Mouse (Mus musculus): ENCODE measurements around the gene Nt5m. TPM values are rescaled to one million over a fixed set of nuclear protein-coding genes. Genes with fewer than 3 reads are reported as not detected.

Nt5m gene
- polyA plus RNA-seq, 1 experiment, result 19.4 TPM

DNA sequence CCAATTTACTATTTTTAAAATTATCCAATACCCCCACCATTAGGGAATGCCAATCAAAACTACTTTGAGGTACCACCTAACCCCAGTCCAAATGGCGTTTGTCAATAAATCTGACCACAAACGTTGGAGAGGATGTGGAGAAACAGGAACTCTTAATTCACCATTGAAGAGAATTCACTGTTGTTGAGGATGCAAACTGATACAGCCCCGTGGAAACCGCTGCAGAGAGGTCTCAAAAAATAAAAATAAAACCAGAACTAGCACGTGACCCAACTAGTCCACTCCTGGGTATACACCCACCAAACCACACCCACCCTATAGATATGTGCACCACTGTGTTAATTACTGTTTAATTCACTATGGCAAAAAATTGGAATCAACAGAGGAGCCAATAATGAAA lies 81.1 kb downstream of the Nt5m start:
- no peak overlapping the region for H3K4me3 ChIP-seq (ENCODE audit: insufficient read depth, poor library complexity, severe bottlenecking)
- TF ChIP-seq CEBPB (IDR thresholded peaks at IDR 0.05; ENCODE audit: low read depth) (no peak), CTCF (IDR thresholded peaks at IDR 0.05; ENCODE audit: control insufficient read depth, insufficient read depth, insufficient read length) (no peak), MYOG (IDR thresholded peaks at IDR 0.05; ENCODE audit: control insufficient read depth, extremely low read depth, insufficient read length) (no peak), USF1 (IDR thresholded peaks at IDR 0.05; ENCODE audit: low read depth) (no peak), FOSL1 (IDR thresholded peaks at IDR 0.05; ENCODE audit: insufficient read depth, low read length, poor library complexity, severe bottlenecking) (no peak), MAX (IDR thresholded peaks at IDR 0.05) (no peak), MYOD1 (IDR thresholded peaks at IDR 0.05; ENCODE audit: control insufficient read depth, insufficient read length, low read depth) (no peak)
- H3K36me3 ChIP-seq (ENCODE audit: control insufficient read depth, insufficient read depth), result no peaks in the 10 kb centered on the region
- H3K79me3 ChIP-seq (ENCODE audit: low read depth), result no peaks in the 10 kb centered on the region
- H3K27me3 ChIP-seq (ENCODE audit: control insufficient read depth, insufficient read depth, insufficient read length), result peaks cover 14% of the 10 kb centered on the region
- no peaks in the 10 kb centered on the region for H3K79me2 ChIP-seq (ENCODE audit: control insufficient read depth, insufficient read depth)
- no peak overlapping the region for H3ac ChIP-seq (ENCODE audit: control insufficient read depth, insufficient read length, low read depth)

DNA sequence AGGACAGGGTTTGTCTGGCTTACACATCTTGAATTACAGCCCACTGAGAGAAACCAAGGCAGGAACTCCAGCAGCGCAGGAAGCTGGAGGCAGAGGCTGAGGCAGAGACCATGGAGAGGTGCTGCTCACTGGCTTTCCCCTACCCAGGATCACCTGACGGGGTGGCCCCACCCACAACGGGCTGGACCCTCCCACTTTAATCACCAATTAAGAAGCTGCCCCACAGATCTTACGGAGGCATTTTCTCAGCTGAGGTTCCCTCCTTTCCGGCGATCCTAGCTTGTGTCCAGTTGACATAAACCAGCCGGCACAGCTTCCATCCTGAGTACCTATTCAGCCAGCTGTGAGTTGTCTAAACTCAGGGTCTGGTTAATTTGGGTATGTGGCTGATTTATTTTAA lies 82.0 kb downstream of the Nt5m start:
- Histone ChIP-seq H3K27me3 (ENCODE audit: control insufficient read depth, insufficient read depth, insufficient read length) (peaks cover 13% of the 10 kb centered on the region), H3K36me3 (ENCODE audit: control insufficient read depth, insufficient read depth) (no peaks in the 10 kb centered on the region), H3K79me3 (ENCODE audit: low read depth) (no peaks in the 10 kb centered on the region), H3K79me2 (ENCODE audit: control insufficient read depth, insufficient read depth) (no peaks in the 10 kb centered on the region), H3ac (ENCODE audit: control insufficient read depth, insufficient read length, low read depth) (no peak overlapping the region), H3K4me3 (ENCODE audit: insufficient read depth, poor library complexity, severe bottlenecking) (no peak overlapping the region)
- TF ChIP-seq MAX (IDR thresholded peaks at IDR 0.05) (no peak), USF1 (IDR thresholded peaks at IDR 0.05; ENCODE audit: low read depth) (no peak), CEBPB (IDR thresholded peaks at IDR 0.05; ENCODE audit: low read depth) (no peak), MYOG (IDR thresholded peaks at IDR 0.05; ENCODE audit: control insufficient read depth, extremely low read depth, insufficient read length) (no peak), FOSL1 (IDR thresholded peaks at IDR 0.05; ENCODE audit: insufficient read depth, low read length, poor library complexity, severe bottlenecking) (no peak), MYOD1 (IDR thresholded peaks at IDR 0.05; ENCODE audit: control insufficient read depth, insufficient read length, low read depth) (no peak), CTCF (IDR thresholded peaks at IDR 0.05; ENCODE audit: control insufficient read depth, insufficient read depth, insufficient read length) (no peak)

DNA sequence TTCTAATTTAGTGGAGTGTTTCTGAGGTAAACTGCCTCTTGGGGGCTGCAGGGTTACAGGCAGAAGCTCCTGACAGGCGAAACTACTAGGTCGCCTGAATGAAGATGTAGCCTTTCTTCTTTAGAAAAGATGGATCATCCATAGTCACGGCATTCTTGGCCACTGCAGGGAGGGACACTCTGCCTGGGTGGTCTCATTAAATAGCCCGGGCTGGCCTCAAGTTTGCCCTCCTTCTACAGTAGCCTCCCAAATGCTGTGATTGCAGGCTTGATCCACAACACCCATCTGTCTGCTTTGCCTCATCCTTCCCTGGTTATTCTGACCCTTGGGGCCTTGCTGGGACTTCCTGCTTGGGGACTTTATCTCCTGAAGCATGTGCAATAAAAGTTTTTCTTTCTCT lies 90.8 kb downstream of the Nt5m start:
- Histone ChIP-seq H3K79me2 (ENCODE audit: control insufficient read depth, insufficient read depth) (no peaks in the 10 kb centered on the region), H3ac (ENCODE audit: control insufficient read depth, insufficient read length, low read depth) (no peak overlapping the region), H3K4me3 (ENCODE audit: insufficient read depth, poor library complexity, severe bottlenecking) (no peak overlapping the region), H3K27me3 (ENCODE audit: control insufficient read depth, insufficient read depth, insufficient read length) (peaks cover 53% of the 10 kb centered on the region), H3K79me3 (ENCODE audit: low read depth) (no peaks in the 10 kb centered on the region), H3K36me3 (ENCODE audit: control insufficient read depth, insufficient read depth) (no peaks in the 10 kb centered on the region)
- TF ChIP-seq MYOD1 (IDR thresholded peaks at IDR 0.05; ENCODE audit: control insufficient read depth, insufficient read length, low read depth), result no peak
- no peak for TF ChIP-seq CTCF (IDR thresholded peaks at IDR 0.05; ENCODE audit: control insufficient read depth, insufficient read depth, insufficient read length)
- no peak for TF ChIP-seq MYOG (IDR thresholded peaks at IDR 0.05; ENCODE audit: control insufficient read depth, extremely low read depth, insufficient read length)
- TF ChIP-seq USF1 (IDR thresholded peaks at IDR 0.05; ENCODE audit: low read depth), result no peak
- TF ChIP-seq FOSL1 (IDR thresholded peaks at IDR 0.05; ENCODE audit: insufficient read depth, low read length, poor library complexity, severe bottlenecking), result no peak
- no peak for TF ChIP-seq CEBPB (IDR thresholded peaks at IDR 0.05; ENCODE audit: low read depth)
- no peak for TF ChIP-seq MAX (IDR thresholded peaks at IDR 0.05)

Other genes starting within 250 kb of the Nt5m start
- gene Olfr223, start 246.2 kb upstream of the Nt5m start, polyA plus RNA-seq (2012; fragmentation: generic; extraction: Trizol), result not detected
- 257 TPM for gene Mprip, start 178.1 kb upstream of the Nt5m start, polyA plus RNA-seq (2012; fragmentation: generic; extraction: Trizol)
- gene Pld6, start 51.8 kb upstream of the Nt5m start, polyA plus RNA-seq (2012; fragmentation: generic; extraction: Trizol), result 0.02 TPM
- gene Flcn, start 29.4 kb upstream of the Nt5m start, polyA plus RNA-seq (2012; fragmentation: generic; extraction: Trizol), result 20.7 TPM
- 69.0 TPM for gene Cops3, start 391 bp downstream of the Nt5m start, polyA plus RNA-seq (2012; fragmentation: generic; extraction: Trizol)
- 38.9 TPM for gene Med9, start 108.8 kb downstream of the Nt5m start, polyA plus RNA-seq (2012; fragmentation: generic; extraction: Trizol)
- 0.16 TPM for gene Rasd1, start 125.5 kb downstream of the Nt5m start, polyA plus RNA-seq (2012; fragmentation: generic; extraction: Trizol)
- gene Pemt, start 207.0 kb downstream of the Nt5m start, polyA plus RNA-seq (2012; fragmentation: generic; extraction: Trizol), result 16.7 TPM